Mouse (Mus musculus) megakaryocyte, embryonic 14.5 days (primary cell): Measurements from ENCODE around the gene Olfr535.

ENCODE experiments used
- FLI1 ChIP-seq: IDR thresholded peaks from 2 replicates; pipeline ENCODE4 v1.6.1; 2012; ENCODE audit warnings: low read length, inconsistent platforms, mixed read lengths
- GATA1 ChIP-seq: IDR thresholded peaks from 3 replicates; pipeline ENCODE4 v1.6.1; 2012; ENCODE audit warnings: mixed read lengths, low read length, inconsistent platforms, borderline replicate concordance

GRCm38 (mm10) chr7:140483916-140484315 is at the start of gene Olfr535:
- TF ChIP-seq GATA1 (no peak), FLI1 (no peak)
